Mouse (Mus musculus): ENCODE results near the gene Vmn2r62.
"Not testable (repeated sequence)": the region's sequence is repeated elsewhere in the genome, so short reads cannot be mapped to it uniquely, and the experiment has no call there.

DNA sequence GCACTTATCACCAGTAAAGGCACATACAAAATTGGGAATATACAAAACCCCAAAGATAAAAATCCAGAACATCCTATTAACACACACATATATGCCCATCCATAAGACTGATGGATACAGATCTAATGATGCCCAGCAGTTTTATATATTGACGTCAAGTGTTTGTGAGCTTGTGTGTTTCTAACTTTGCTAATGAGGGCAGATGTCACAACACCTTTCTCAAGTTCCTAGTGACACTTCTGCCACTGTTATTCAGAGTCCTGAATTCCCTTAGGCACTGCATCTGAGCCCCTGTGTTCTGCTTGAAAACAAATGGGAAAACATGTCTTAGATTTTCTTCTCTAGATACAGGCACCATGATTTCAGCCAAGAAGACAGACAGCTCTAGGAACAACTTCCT lies at the start of gene Vmn2r62:
- not testable (repeated sequence) for TF ChIP-seq CTCF (IDR thresholded peaks at IDR 0.05; ENCODE audit: borderline replicate concordance, extremely low read depth, insufficient read depth, insufficient read length); POLR2A (IDR thresholded peaks at IDR 0.05; ENCODE audit: borderline replicate concordance, extremely low read depth, insufficient read depth, insufficient read length, poor library complexity, severe bottlenecking)
